Mouse (Mus musculus) cortical plate, adult 2 months (tissue): Measurements from ENCODE around the gene Mad1l1.

Experiments used
- CTCF ChIP-seq: fragments of 200-500 bp; IDR thresholded peaks from 2 replicates; pipeline ENCODE4 v1.5.1; 2011; ENCODE audit warnings: mild to moderate bottlenecking, control low read depth, low read length; ENCODE audit not compliant: insufficient read depth; ENCODE audit errors: extremely low read depth
- POLR2A ChIP-seq: fragments of 200-500 bp; IDR thresholded peaks from 2 replicates; pipeline ENCODE4 v1.6.1; 2011; ENCODE audit warnings: mild to moderate bottlenecking, low read length, control low read depth; ENCODE audit not compliant: insufficient read depth; ENCODE audit errors: extremely low read depth

DNA sequence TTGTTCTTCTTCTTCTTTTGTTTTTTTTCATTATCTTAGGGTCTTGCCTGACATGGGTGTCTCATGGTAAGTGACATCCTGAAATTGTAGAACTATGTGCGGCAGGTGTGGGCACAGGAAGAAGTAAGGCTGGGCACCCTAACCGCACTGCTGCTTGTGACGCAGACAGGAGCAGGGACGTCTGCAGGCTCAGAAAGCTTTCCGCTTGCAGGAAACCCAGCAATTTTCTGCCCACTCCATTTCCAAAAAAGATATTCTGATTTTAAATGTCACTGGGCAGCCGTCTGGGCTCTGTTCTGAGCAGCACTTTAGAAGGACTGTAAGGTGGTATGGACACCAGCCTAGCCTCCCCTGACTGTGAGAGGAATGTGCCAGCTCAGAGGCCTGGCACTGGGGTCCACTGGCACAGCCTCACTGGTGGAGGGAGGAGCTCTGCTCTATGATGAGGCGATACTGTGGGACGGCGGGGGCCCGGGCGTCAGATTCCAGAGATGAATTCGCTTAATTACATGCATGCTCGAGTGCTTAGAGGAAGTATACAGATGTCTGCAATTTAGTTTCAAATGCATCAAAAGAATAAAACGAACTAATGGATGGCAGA is 219.8 kb downstream of the Mad1l1 start:
- no peak for TF ChIP-seq POLR2A
- no peak for TF ChIP-seq CTCF
